Mouse (Mus musculus): ENCODE data around the gene Relch. TPM values are rescaled to one million over a fixed set of nuclear protein-coding genes. Genes with fewer than 3 reads are reported as not detected.
A peak's percentile ranks its signal among the peaks of the same experiment; 100 is the strongest.

The Relch gene
- polyA plus RNA-seq, 1 experiment from 2014 or later, result 27.9 TPM

GRCm38 (mm10) chr1:105800570-105800969 lies 136.9 kb downstream of the Relch start:
- no peak overlapping the region for H3K9ac ChIP-seq (ENCODE audit: low read length)
- H3K9me3 ChIP-seq (ENCODE audit: control insufficient read depth, low read length), result no peaks in the 10 kb centered on the region

DNA sequence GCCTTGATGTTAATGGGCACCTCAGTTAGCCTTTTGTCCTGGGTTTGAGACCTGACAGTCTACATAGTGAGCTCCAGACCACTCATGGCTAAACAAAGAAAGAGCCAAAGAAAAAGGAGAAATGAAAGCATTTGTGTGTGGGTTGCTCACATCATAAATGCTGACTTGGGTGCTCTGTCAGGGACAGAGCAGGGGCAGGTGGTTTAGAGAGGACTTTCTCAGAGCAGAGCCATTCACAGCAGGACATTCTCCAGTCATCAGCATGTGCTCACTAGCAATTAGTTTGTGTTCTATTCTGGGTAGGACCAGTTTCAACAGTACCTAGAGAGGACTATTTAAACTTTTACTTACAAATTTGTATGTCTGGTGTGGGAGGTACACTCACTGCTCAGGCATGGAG lies 137.6 kb downstream of the Relch start:
- no peak overlapping the region for H3K27ac ChIP-seq (ENCODE audit: low read depth, low read length)
- H3K4me2 ChIP-seq, result no peak overlapping the region
- ATAC-seq (ENCODE audit: low FRiP score), result no peak
- H3K9me3 ChIP-seq (ENCODE audit: control insufficient read depth, low read length), result no peaks in the 10 kb centered on the region
- no peak for DNase-seq (ENCODE audit: low spot score, missing footprints)
- no peaks in the 10 kb centered on the region for H3K4me1 ChIP-seq (ENCODE audit: control insufficient read depth, insufficient read depth, low read length)
- H3K27me3 ChIP-seq (ENCODE audit: control insufficient read depth, insufficient read depth, low read length), result no peaks in the 10 kb centered on the region
- H3K9ac ChIP-seq (ENCODE audit: low read length), result no peak overlapping the region
- no peak overlapping the region for H3K4me3 ChIP-seq (ENCODE audit: low read depth, low read length)
- H3K36me3 ChIP-seq (ENCODE audit: control insufficient read depth, insufficient read depth, low read length), result no peaks in the 10 kb centered on the region

More at GRCm38 (mm10) chr1:105800570-105800969, 136.9 kb downstream of the Relch start:
- WGBS, result 91% methylated on average over 6 of the region's 6 CpGs
- ATAC-seq (ENCODE audit: low FRiP score), result no peak
- no peaks in the 10 kb centered on the region for H3K27me3 ChIP-seq (ENCODE audit: control insufficient read depth, insufficient read depth, low read length)
- H3K4me1 ChIP-seq (ENCODE audit: control insufficient read depth, insufficient read depth, low read length), result no peaks in the 10 kb centered on the region
- H3K36me3 ChIP-seq (ENCODE audit: control insufficient read depth, insufficient read depth, low read length), result no peaks in the 10 kb centered on the region
- no peak overlapping the region for H3K4me3 ChIP-seq (ENCODE audit: low read depth, low read length)
- peak; percentile 17 for DNase-seq (ENCODE audit: low spot score, missing footprints)
- H3K27ac ChIP-seq (ENCODE audit: low read depth, low read length), result no peak overlapping the region
- H3K4me2 ChIP-seq, result no peak overlapping the region

GRCm38 (mm10) chr1:105802941-105803340 lies 139.3 kb downstream of the Relch start:
- Histone ChIP-seq H3K4me1 (ENCODE audit: control insufficient read depth, insufficient read depth, low read length) (no peaks in the 10 kb centered on the region), H3K9ac (ENCODE audit: low read length) (no peak overlapping the region), H3K27me3 (ENCODE audit: control insufficient read depth, insufficient read depth, low read length) (no peaks in the 10 kb centered on the region), H3K4me3 (ENCODE audit: low read depth, low read length) (no peak overlapping the region), H3K9me3 (ENCODE audit: control insufficient read depth, low read length) (no peaks in the 10 kb centered on the region), H3K27ac (ENCODE audit: low read depth, low read length) (no peak overlapping the region), H3K36me3 (ENCODE audit: control insufficient read depth, insufficient read depth, low read length) (no peaks in the 10 kb centered on the region), H3K4me2 (no peak overlapping the region)
- ATAC-seq (ENCODE audit: low FRiP score) (no peak), DNase-seq (ENCODE audit: low spot score, missing footprints) (no peak)
- 85% methylated on average over 6 of the region's 6 CpGs for WGBS

GRCm38 (mm10) chr1:105804285-105804684 lies 140.6 kb downstream of the Relch start:
- Histone ChIP-seq H3K9ac (ENCODE audit: low read length) (no peak overlapping the region), H3K4me2 (no peak overlapping the region), H3K27ac (ENCODE audit: low read depth, low read length) (no peak overlapping the region), H3K27me3 (ENCODE audit: control insufficient read depth, insufficient read depth, low read length) (no peaks in the 10 kb centered on the region), H3K4me1 (ENCODE audit: control insufficient read depth, insufficient read depth, low read length) (no peaks in the 10 kb centered on the region), H3K9me3 (ENCODE audit: control insufficient read depth, low read length) (no peaks in the 10 kb centered on the region), H3K4me3 (ENCODE audit: low read depth, low read length) (no peak overlapping the region), H3K36me3 (ENCODE audit: control insufficient read depth, insufficient read depth, low read length) (no peaks in the 10 kb centered on the region)
- ATAC-seq (ENCODE audit: low FRiP score) (no peak), DNase-seq (ENCODE audit: low spot score, missing footprints) (peak; percentile 4)
- 94% methylated on average over 3 of the region's 3 CpGs for WGBS

Other genes with a start within 250 kb of the Relch start
- gene Pign, start 184 bp upstream of the Relch start, polyA plus RNA-seq (2014; fragmentation: Nextera tagmentation; extraction: Ambion mirVana), result 13.2 and 14.3 TPM in 2 replicates
- 0.26 and 0.44 TPM in 2 replicates for gene Tnfrsf11a, start 116.9 kb downstream of the Relch start, polyA plus RNA-seq (2014; fragmentation: Nextera tagmentation; extraction: Ambion mirVana)

Data from midbrain, embryonic 11.5 days (tissue).